Mouse (Mus musculus) adrenal gland, adult 2 months (tissue): Measurements from ENCODE around the gene Actc1. TPM values are rescaled to one million over a fixed set of nuclear protein-coding genes. Genes with fewer than 3 reads are reported as not detected.

Experiments used
- DNase-seq: peaks from one replicate; pipeline ENCODE4 v3.0.0; 2021
- long read RNA-seq: library from polyadenylated mRNA; stranded (forward); transcript quantifications from one replicate; pipeline ENCODE4 v2.0.0, GENCODE M21; 2021
- polyA plus RNA-seq: library from polyadenylated mRNA; depleted of rRNA; stranded (reverse); fragments of >200 nt; gene quantifications from 2 replicates; pipeline ENCODE4 v1.2.3, GENCODE M21; 2012; rRNA removed
- total RNA-seq, 2 experiments: library from RNA; stranded (reverse); gene quantifications; 2 replicates each; pipeline ENCODE4 v1.2.3; 2021

Actc1 gene
- total RNA-seq: not detected
- polyA plus RNA-seq: 0.10 and 0.11 TPM in 2 replicates
- long read RNA-seq: 0 reads

GRCm38 (mm10) chr2:114052696-114053598 is at the start of gene Actc1:
Actc1 (minus strand) TSS chr2:114053548.
- no peak for DNase-seq

DNA sequence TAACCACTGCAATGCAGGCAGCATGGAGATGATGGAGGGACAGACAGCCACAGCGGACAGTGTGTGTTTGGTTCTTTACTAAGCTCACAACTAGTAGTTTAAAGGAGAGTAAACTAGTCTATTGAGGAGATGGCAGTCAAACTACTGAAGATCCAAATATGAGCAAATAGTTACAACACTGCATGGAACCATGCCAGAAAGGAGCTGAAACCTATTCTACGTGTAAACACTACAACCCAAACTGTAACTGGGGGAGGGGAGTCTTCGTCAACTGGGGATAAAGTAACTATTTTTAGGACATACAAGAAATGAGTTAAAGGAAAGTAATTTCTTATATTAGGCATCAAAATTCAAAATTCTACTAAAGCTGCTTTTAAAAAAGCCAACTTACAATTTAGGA is 49.1 kb upstream of the Actc1 start:
- DNase-seq: no peak

DNA sequence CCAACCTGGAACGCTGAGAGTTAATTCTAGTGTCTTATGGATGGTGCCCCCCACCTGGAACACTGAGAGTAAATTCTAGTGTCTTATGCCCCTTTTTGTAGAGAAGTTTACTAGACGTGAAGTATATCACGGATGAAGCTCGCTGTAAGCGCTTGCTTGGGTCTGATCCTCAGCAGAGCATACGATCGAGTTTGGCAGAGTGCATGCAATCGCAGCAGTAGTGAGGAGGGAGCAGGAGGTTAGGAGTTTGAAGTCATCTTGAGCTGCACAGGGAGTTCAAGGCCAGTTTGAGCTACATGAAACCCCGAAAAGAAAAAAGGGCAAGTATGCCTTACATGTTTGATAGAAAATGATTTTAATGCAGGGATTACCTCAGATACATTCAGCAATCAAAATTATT is 47.5 kb upstream of the Actc1 start:
- no peak for DNase-seq

DNA sequence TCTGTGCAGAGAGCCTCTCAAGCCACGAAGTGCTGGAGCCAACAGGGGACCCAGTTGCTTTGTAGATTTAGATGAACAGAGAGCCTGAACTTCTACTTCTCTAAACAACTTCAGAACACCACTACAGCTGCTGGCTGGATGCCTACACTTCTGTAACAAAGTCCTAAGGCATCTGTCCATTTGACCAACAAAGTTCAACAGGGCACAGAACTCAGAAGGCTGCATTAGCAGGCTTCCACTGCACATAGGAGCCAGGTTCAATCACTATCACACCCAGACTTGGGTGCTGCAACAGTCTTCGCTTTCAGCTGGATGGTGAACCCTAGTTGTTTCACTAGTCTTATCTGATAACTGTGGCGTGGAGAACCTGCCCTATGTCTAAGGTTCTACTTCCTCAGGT is 46.5 kb upstream of the Actc1 start:
- DNase-seq: no peak

DNA sequence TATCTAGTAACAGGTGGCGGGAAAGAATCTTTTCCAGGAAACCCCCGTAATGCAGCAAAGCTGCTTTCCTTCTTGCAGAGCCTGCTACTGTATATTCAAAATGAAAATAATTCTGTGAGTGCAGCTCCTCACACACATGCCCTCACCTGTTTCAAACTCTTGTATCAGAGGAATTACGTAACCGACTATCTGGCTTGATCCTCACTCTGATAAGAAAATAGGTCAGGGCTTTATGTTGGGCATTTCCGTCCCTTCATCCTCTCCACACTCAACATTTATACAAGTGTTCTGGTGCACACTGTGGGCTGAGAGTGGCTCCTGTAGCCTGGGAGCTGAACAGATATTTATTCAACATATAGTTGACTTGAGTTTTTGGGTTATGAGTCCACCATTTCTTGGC is 45.8 kb upstream of the Actc1 start:
- DNase-seq: no peak

DNA sequence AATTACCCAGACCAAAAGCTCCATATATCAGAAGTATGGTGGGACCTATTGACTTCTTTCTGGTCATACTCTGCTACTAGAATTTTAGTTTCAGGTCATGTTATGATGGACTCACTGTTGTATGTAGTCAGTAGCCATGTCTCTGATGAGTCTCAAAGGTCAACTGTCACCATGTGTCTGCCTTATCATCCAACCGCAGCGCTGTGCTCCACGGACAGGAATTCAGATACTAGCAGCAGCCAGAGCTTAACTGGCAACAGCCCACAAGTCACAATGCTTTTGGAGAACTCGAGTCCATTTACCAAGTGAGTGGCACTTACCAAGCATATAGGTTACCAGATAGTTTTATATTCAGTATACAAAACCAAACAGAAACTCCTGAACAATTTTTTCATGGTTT is 44.3 kb upstream of the Actc1 start:
- no peak for DNase-seq

DNA sequence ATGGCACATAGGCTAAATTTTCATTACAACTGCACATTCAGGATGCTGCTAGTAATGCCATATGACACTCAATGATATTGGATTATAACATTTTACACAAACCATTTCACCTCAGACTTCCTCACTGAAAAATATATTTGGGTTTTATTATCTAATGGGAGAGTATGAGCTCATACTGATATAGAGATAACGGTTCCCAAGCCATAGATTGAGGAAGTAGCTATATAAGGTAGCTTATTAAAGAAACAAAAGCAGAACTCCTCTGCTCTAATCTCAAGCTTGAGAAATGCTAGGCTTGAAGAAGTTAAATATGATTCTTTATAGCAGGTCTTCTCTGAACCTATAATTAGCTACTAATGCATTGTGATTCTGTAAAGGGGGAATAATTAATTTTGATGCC is 43.2 kb upstream of the Actc1 start:
- no peak for DNase-seq

GRCm38 (mm10) chr2:114095348-114095747 is 42.0 kb upstream of the Actc1 start:
- no peak for DNase-seq

- no peak for DNase-seq
Measured at GRCm38 (mm10) chr2:114094696-114095095, 41.3 kb upstream of the Actc1 start.

DNA sequence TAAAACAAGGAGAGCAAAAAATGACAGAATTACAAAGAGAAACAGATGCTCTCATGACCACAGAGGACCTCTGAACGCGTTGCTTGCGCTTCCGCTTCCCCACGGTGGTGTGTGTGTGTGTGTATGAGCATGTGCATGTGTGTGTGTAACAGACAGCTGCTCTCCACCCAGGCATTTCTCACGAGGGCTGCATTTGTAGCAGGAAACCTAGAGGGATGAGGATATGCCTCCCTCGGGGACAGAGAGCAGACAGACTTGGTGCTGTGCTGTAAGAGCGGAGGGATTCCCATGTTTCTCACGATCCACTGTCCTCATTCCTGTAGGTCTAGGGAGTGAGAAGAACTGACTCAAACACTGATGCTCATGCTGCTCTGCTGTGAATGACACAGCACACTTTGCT is 40.2 kb upstream of the Actc1 start:
- no peak for DNase-seq

GRCm38 (mm10) chr2:114089862-114090261 is 36.5 kb upstream of the Actc1 start:
- DNase-seq: peak; percentile 7

DNA sequence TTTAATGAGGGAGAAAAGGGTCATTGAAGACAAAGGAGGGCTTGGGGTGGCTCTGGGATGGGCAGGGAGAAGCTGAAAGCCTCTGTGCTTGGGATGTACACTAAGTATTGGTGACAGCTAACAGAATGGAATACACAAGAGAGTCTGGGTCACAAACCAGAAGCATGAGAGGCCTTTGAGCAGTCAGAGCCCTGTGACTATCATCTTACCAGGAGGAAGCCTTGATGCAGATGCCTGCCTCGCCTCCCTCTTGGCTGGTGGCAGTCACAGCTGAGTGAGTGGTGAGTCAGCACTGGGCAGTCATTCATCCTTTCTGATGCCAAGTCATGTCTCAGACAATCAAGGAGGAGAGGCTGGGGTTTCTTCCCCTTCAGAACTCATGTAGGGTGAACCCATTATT is 33.9 kb upstream of the Actc1 start:
- DNase-seq: peak; percentile 81

DNA sequence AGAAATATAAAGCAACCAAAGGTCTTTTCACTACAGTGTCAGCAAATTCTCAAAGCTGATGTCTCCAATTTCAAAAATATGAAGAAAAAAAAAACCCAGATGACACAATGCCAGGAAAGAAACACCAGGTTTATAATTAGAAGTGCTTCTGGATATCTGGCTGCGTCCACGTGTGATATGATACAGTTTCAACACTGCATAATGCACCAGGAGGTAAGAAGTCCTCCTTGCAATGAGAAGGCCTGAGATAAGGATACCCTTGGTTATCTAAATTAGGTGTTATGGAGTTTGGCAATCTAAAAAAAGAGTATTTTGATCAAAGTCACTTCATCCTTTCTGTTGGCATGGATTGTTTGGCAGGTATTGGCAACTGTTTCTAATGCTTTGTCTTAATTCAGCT is 18.5 kb upstream of the Actc1 start:
- DNase-seq: no peak

GRCm38 (mm10) chr2:114066226-114066625 is 12.9 kb upstream of the Actc1 start:
- peak; percentile 38 for DNase-seq

GRCm38 (mm10) chr2:114064004-114064403 is 10.7 kb upstream of the Actc1 start:
- DNase-seq: no peak

DNA sequence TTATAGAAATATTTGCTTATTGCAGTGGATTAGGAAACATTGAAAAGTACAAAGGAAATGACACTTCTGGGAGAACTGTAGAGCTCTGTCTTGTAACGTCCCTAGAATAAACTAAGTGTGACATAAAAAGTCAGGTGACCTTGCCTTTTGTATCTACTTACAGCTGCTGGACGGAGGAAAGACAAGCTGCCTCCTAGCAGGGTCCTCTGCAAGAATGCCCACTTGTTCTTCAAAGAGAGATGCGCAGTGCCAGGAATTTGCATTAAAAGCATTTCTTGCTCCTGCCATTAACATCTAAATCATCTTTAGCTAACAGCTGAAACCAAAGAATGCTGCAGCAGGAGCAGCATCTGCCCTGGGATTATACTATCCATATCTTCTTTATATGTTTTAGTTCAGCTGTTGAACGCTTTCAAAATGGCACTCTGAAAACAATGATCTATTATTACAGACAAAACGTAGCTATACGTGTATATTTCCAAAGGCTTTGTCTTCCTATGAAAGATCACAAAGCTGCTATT is 6.8 kb upstream of the Actc1 start:
- DNase-seq: no peak

DNA sequence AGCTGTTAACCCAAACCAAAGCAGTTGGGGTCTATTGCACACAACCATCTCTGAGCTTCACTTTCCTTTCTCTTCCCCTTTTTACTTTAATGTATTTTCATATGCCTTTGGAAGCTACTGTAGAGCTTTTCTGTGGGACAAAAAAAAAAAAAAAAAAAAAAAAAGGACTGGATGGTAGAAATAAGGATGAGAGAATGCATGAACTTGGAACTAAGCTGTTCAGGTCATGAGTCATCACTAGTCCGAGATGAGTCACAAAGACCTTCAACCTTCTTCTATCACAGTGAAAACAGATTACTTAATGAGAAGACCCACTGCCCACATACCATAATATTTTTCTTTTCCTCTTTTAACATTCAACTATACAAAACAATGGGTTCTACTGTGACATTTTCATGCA is 6.3 kb upstream of the Actc1 start:
- DNase-seq: peak; percentile 18

DNA sequence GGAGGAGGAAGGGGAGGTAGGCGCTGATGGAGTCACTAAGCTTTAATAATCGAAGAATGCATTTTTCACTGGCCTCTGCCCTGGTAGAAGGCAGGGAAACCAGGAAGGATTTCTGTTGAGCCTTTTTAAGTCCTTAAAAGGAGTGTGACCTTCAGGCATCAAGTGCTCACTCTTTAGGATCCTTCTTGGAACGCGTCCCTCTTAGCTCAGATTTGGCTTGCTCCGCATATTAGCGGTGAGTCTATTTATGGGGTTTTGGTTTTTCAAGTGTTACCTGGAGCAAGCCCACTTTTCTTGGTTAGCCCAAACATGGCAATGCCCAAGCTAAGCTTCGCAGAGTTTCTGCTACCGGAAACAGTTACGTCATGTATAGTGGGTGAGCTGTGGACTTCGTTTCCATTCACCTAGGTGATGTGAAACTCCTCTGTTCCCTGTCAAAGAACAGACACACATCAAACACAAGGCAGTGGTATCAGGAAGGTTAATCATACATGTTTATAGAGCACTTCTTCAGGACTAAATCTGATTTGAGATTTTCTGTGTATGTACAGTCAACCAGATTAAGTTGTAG is 5.0 kb upstream of the Actc1 start:
- peak; percentile 41 for DNase-seq

GRCm38 (mm10) chr2:114057303-114057853 is 4.0 kb upstream of the Actc1 start:
- DNase-seq: peak; percentile 88

- DNase-seq: no peak
Measured at GRCm38 (mm10) chr2:114054129-114054528, 781 bp upstream of the Actc1 start.

DNA sequence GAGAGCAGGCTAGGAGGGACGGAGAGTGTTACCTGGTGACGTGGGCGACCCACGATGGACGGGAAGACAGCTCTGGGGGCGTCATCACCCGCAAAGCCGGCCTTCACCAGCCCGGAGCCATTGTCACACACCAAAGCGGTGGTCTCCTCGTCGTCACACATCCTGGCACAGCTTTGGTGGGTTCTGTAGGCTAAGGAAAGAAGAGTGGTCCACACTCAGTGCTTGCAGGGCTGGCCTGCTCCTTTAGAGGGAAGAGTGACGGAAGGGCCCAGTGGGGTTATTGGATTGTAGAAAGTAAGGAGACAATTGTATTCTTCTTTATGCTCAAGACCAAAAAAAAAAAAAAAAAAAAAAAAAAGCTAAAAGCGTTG is 1.5 kb downstream of the Actc1 start:
- DNase-seq: no peak

GRCm38 (mm10) chr2:114051111-114051870 is 2.1 kb downstream of the Actc1 start:
- no peak for DNase-seq
